Mouse (Mus musculus) liver, embryonic 14.5 days (tissue): ENCODE measurements around the gene Pds5a. TPM values are rescaled to one million over a fixed set of nuclear protein-coding genes. Genes with fewer than 3 reads are reported as not detected.

Experiments used
- ATAC-seq: fragments of 200-750 bp; cut with Nextera tagmentation; 2 replicates; pipeline ENCODE4 v1.8.0; 2017; ENCODE audit warnings: moderate number of reproducible peaks, mild to moderate bottlenecking, moderate library complexity; ENCODE audit not compliant: insufficient read depth
- DNase-seq, 3 experiments: peaks; one replicate each; pipeline ENCODE4 v3.0.0-alpha.2; 2012 to 2013; ENCODE audit warnings: low read depth in 3 of 3, low spot score in 3 of 3
- H3K27ac ChIP-seq: fragments of 300-500 bp; sonication (generic); 2 replicates; pipeline ENCODE4 v1.5.1; 2014; ENCODE audit warnings: moderate library complexity, mild to moderate bottlenecking, control low read depth, inconsistent platforms
- H3K27me3 ChIP-seq: fragments of 300-500 bp; sonication (generic); 2 replicates; pipeline ENCODE4 v1.6.1; 2014; ENCODE audit warnings: mild to moderate bottlenecking, low read length, moderate library complexity; ENCODE audit not compliant: control insufficient read depth, insufficient read depth
- H3K36me3 ChIP-seq: fragments of 300-500 bp; sonication (generic); replicated peaks from 2 replicates; pipeline ENCODE4 v1.6.1; 2014; ENCODE audit warnings: low read depth; ENCODE audit not compliant: control insufficient read depth, insufficient read depth
- H3K4me1 ChIP-seq, 2 experiments: fragments of 200-500 bp in 1 of 2; fragments of 300-500 bp in 1 of 2; sonication (generic) in 1 of 2; replicated peaks; 2 replicates each; pipeline ENCODE4 v1.6.1; 2012 to 2014; ENCODE audit warnings: antibody characterized with exemption in 1 of 2, inconsistent platforms in 1 of 2, low read length in 1 of 2; ENCODE audit not compliant: control insufficient read depth in 2 of 2, insufficient read depth in 2 of 2
- H3K4me2 ChIP-seq: fragments of 300-500 bp; sonication (generic); 2 replicates; pipeline ENCODE4 v1.6.1; 2014; ENCODE audit warnings: low read depth, mild to moderate bottlenecking, control low read depth, moderate library complexity
- H3K4me3 ChIP-seq, 2 experiments: fragments of 200-500 bp in 1 of 2; fragments of 300-500 bp in 1 of 2; sonication (generic) in 1 of 2; 2 replicates each; pipeline ENCODE4 v1.5.1; 2012 to 2014; ENCODE audit warnings: low read depth in 2 of 2, low read length in 2 of 2, mild to moderate bottlenecking in 2 of 2, control low read depth in 1 of 2, inconsistent platforms in 1 of 2, moderate library complexity in 1 of 2; ENCODE audit not compliant: insufficient read depth in 1 of 2
- H3K9ac ChIP-seq: fragments of 300-500 bp; sonication (generic); replicated peaks from 2 replicates; pipeline ENCODE4 v1.6.1; 2014; ENCODE audit warnings: mild to moderate bottlenecking, control low read depth, moderate library complexity
- H3K9me3 ChIP-seq: fragments of 300-500 bp; sonication (generic); 2 replicates; pipeline ENCODE4 v1.6.1; 2016; ENCODE audit warnings: low read length, mixed read lengths; ENCODE audit not compliant: control insufficient read depth
- CTCF ChIP-seq: IDR thresholded peaks from 2 replicates; pipeline ENCODE4 v1.5.1; 2016; ENCODE audit warnings: antibody characterized with exemption, low read depth, control low read depth
- EP300 ChIP-seq: IDR thresholded peaks from 2 replicates; pipeline ENCODE4 v1.6.1; 2016; ENCODE audit warnings: antibody characterized with exemption, low read depth
- WGBS: fragments of 180-500 bp; shearing (Covaris S2); extraction: QIAGEN DNeasy Blood & Tissue Kit; methylation state at CpG from one replicate; pipeline ENCODE4 v1.1.7; 2014; ENCODE audit not compliant: insufficient replicate concordance; 5-methylcytosine and 5-hydroxymethylcytosine counted together
- polyA plus RNA-seq, 2 experiments: library from polyadenylated mRNA; depleted of rRNA in 1 of 2; stranded (reverse) in 1 of 2; unstranded in 1 of 2; fragments of >200 nt; fragmentation: Nextera tagmentation in 1 of 2; extraction: Ambion mirVana in 1 of 2; gene quantifications; 2 replicates each; pipeline versions ENCODE4 v1.2.1 to v1.2.3; 2012 to 2014

The Pds5a gene
- polyA plus RNA-seq, 2 experiments, result 24.9 to 31.4 TPM

GRCm38 (mm10) chr5:65574876-65575275 is 123.2 kb downstream of the Pds5a start:
- Histone ChIP-seq H3K4me3 (no peak overlapping the region), H3K27ac (no peak overlapping the region), H3K4me2 (no peak overlapping the region), H3K36me3 (peaks cover 6% of the 10 kb centered on the region), H3K27me3 (no peaks in the 10 kb centered on the region), H3K9ac (no peak overlapping the region), H3K9me3 (no peaks in the 10 kb centered on the region), H3K4me1 (no peaks in the 10 kb centered on the region)
- DNase-seq (no peak), ATAC-seq (no peak)
- TF ChIP-seq CTCF (no peak), EP300 (no peak)
- WGBS, result 72% methylated on average over 2 of the region's 2 CpGs

- DNase-seq (no peak), ATAC-seq (no peak)
- no peaks in the 10 kb centered on the region for H3K27me3 ChIP-seq
- H3K4me3 ChIP-seq, result no peak overlapping the region
- no peak overlapping the region for H3K4me2 ChIP-seq
- H3K9me3 ChIP-seq, result no peaks in the 10 kb centered on the region
- H3K9ac ChIP-seq, result no peak overlapping the region
- no peak overlapping the region for H3K27ac ChIP-seq
- H3K4me1 ChIP-seq, result 0 out of 4 replicates have a peak, but pooled peaks cover 0 to 1% of the 10 kb centered on the region in 2 experiments
- peaks cover 5% of the 10 kb centered on the region for H3K36me3 ChIP-seq
- no peak for TF ChIP-seq CTCF
- TF ChIP-seq EP300, result no peak
- 59% methylated on average over 2 of the region's 2 CpGs for WGBS
Observed at GRCm38 (mm10) chr5:65565486-65565885, 132.6 kb downstream of the Pds5a start.

GRCm38 (mm10) chr5:65561125-65561893 is 136.8 kb downstream of the Pds5a start:
- Histone ChIP-seq H3K27ac (no peak overlapping the region), H3K4me1 (peaks cover 0 to 3% of the 10 kb centered on the region in 2 experiments; a peak in 1 of 4 replicates), H3K9me3 (no peaks in the 10 kb centered on the region), H3K27me3 (no peaks in the 10 kb centered on the region), H3K4me3 (no peak overlapping the region), H3K36me3 (no peaks in the 10 kb centered on the region), H3K9ac (no peak overlapping the region), H3K4me2 (no peak overlapping the region)
- TF ChIP-seq CTCF (no peak), EP300 (no peak)
- 54% methylated on average over 19 of the region's 20 CpGs for WGBS
- DNase-seq (no peak), ATAC-seq (no peak)

- no peaks in the 10 kb centered on the region for H3K9me3 ChIP-seq
- no peaks in the 10 kb centered on the region for H3K27me3 ChIP-seq
- H3K4me2 ChIP-seq, result no peak overlapping the region
- no peaks in the 10 kb centered on the region for H3K36me3 ChIP-seq
- DNase-seq (no peak), ATAC-seq (no peak)
- peaks cover 3 to 4% of the 10 kb centered on the region in 2 experiments; a peak in 3 of 4 replicates for H3K4me1 ChIP-seq
- H3K4me3 ChIP-seq, result no peak overlapping the region
- TF ChIP-seq CTCF, result no peak
- no peak for TF ChIP-seq EP300
- H3K9ac ChIP-seq, result no peak overlapping the region
- no peak overlapping the region for H3K27ac ChIP-seq
Observed at GRCm38 (mm10) chr5:65557109-65557508, 141.0 kb downstream of the Pds5a start.

Other genes starting within 250 kb of the Pds5a start
- gene Gm43552, start 205.4 kb downstream of the Pds5a start, polyA plus RNA-seq (2012; rRNA removed), result not detected in 2 replicates
- gene Gm43552, start 205.4 kb downstream of the Pds5a start, polyA plus RNA-seq (2014; fragmentation: Nextera tagmentation; extraction: Ambion mirVana), result not detected in 2 replicates
- gene Smim14, start 161.1 kb downstream of the Pds5a start, polyA plus RNA-seq (2012; rRNA removed), result 15.4 and 15.8 TPM in 2 replicates
- 39.9 and 45.2 TPM in 2 replicates for gene Smim14, start 161.1 kb downstream of the Pds5a start, polyA plus RNA-seq (2014; fragmentation: Nextera tagmentation; extraction: Ambion mirVana)
- 20.4 and 60.5 TPM in 2 replicates for gene Ube2k, start 161.0 kb downstream of the Pds5a start, polyA plus RNA-seq (2012; rRNA removed)
- gene Ube2k, start 161.0 kb downstream of the Pds5a start, polyA plus RNA-seq (2014; fragmentation: Nextera tagmentation; extraction: Ambion mirVana), result 64.7 and 67.2 TPM in 2 replicates
- 4.2 and 6.5 TPM in 2 replicates for gene N4bp2, start 65.2 kb upstream of the Pds5a start, polyA plus RNA-seq (2012; rRNA removed)
- gene N4bp2, start 65.2 kb upstream of the Pds5a start, polyA plus RNA-seq (2014; fragmentation: Nextera tagmentation; extraction: Ambion mirVana), result 12.2 and 12.4 TPM in 2 replicates
- 0.79 and 0.81 TPM in 2 replicates for gene Rhoh, start 162.9 kb upstream of the Pds5a start, polyA plus RNA-seq (2012; rRNA removed)
- gene Rhoh, start 162.9 kb upstream of the Pds5a start, polyA plus RNA-seq (2014; fragmentation: Nextera tagmentation; extraction: Ambion mirVana), result 1.0 and 1.1 TPM in 2 replicates
- not detected in 2 replicates for gene Chrna9, start 236.6 kb upstream of the Pds5a start, polyA plus RNA-seq (2012; rRNA removed)
- gene Chrna9, start 236.6 kb upstream of the Pds5a start, polyA plus RNA-seq (2014; fragmentation: Nextera tagmentation; extraction: Ambion mirVana), result not detected in 2 replicates